Mouse (Mus musculus) thymus, adult 2 months (tissue): ENCODE data around the gene Adgrl4.

Experiments used
- CTCF ChIP-seq: fragments of 200-500 bp; IDR thresholded peaks from 2 replicates; pipeline ENCODE4 v1.5.1; 2012; ENCODE audit warnings: mild to moderate bottlenecking, control low read depth, low read length, moderate library complexity, borderline replicate concordance; ENCODE audit not compliant: control insufficient read depth, poor library complexity, insufficient read depth; ENCODE audit errors: extremely low read depth
- POLR2A ChIP-seq: fragments of 200-500 bp; IDR thresholded peaks from 2 replicates; pipeline ENCODE4 v1.6.1; 2012; ENCODE audit warnings: mild to moderate bottlenecking, low read length, control low read depth, moderate library complexity; ENCODE audit not compliant: control insufficient read depth, poor library complexity, insufficient read depth; ENCODE audit errors: extremely low read depth

GRCm38 (mm10) chr3:151445936-151446335, 8.2 kb downstream of the Adgrl4 start:
- TF ChIP-seq CTCF (no peak), POLR2A (no peak)
